Mouse (Mus musculus): Measurements from ENCODE around the gene Dclre1a. TPM values are rescaled to one million over a fixed set of nuclear protein-coding genes. Genes with fewer than 3 reads are reported as not detected.

Gene Dclre1a
- total and polyA plus RNA-seq, 3 experiments, result 8.3 to 14.8 (median 13.1) TPM

- Histone ChIP-seq H3K79me2 (replicated peaks; ENCODE audit: control insufficient read depth, extremely low read depth, insufficient read depth, poor library complexity, severe bottlenecking) (peaks cover 5% of the 10 kb centered on the region; the same call in 1 of the 2 replicates), H3K27ac (ENCODE audit: insufficient read depth, low read depth) (no peak overlapping the region), H3K27me3 (replicated peaks) (no peaks in the 10 kb centered on the region), H3K4me3 (replicated peaks in 1 of 3; ENCODE audit: low read depth in 2 of 3, low read length in 2 of 3, poor library complexity in 1 of 3) (no peak overlapping the region), H3K9me3 (replicated peaks; ENCODE audit: low read length) (no peaks in the 10 kb centered on the region), H3K36me3 (replicated peaks in 1 of 2; ENCODE audit: control insufficient read depth in 1 of 2, insufficient read depth in 1 of 2, low read length in 1 of 2) (peaks cover 12 to 69% of the 10 kb centered on the region in 2 experiments), H3K4me1 (ENCODE audit: control insufficient read depth in 1 of 2, insufficient read depth in 2 of 2) (peaks cover 0 to 22% of the 10 kb centered on the region in 2 experiments; a peak in 1 of 4 replicates), H3K9ac (ENCODE audit: insufficient read depth, low read depth) (no peak overlapping the region), H3K4me2 (ENCODE audit: insufficient read depth, low read depth, poor library complexity, severe bottlenecking) (no peak overlapping the region)
- dilution Hi-C loops (cut with MboI; ENCODE audit: extremely low pct_ligation_motif_present, extremely low pct_unique_long_range_greater_than_20kb, low sequenced_read_pairs), result no loop called here
- no peak for DNase-seq (ENCODE audit: extremely low read depth)
- no peak for TF ChIP-seq HCFC1 (IDR thresholded peaks at IDR 0.05; ENCODE audit: low read depth, low read length)
- no peak for TF ChIP-seq BHLHE40 (IDR thresholded peaks at IDR 0.05; ENCODE audit: low read depth, low read length)
- no peak for TF ChIP-seq MAX (IDR thresholded peaks at IDR 0.05; ENCODE audit: low read length)
- no peak for TF ChIP-seq TCF12 (IDR thresholded peaks at IDR 0.05; ENCODE audit: low read depth, low read length)
- no peak for TF ChIP-seq E2F4 (IDR thresholded peaks at IDR 0.05; ENCODE audit: insufficient replicate concordance, low read depth, low read length)
- TF ChIP-seq MEF2A (IDR thresholded peaks at IDR 0.05; ENCODE audit: borderline replicate concordance, low read depth, low read length), result no peak
- no peak for TF ChIP-seq NRF1 (IDR thresholded peaks at IDR 0.05; ENCODE audit: low read depth, low read length)
- no peak for TF ChIP-seq SMC3 (IDR thresholded peaks at IDR 0.05; ENCODE audit: low read depth, low read length)
- in situ Hi-C loops (cut with MboI; ENCODE audit: low pct_ligation_motif_present, low pct_unique_long_range_greater_than_20kb, low sequenced_read_pairs), result no loop called here
Observed at GRCm38 (mm10) chr19:56563469-56563868, 15.4 kb upstream of the Dclre1a start.

DNA sequence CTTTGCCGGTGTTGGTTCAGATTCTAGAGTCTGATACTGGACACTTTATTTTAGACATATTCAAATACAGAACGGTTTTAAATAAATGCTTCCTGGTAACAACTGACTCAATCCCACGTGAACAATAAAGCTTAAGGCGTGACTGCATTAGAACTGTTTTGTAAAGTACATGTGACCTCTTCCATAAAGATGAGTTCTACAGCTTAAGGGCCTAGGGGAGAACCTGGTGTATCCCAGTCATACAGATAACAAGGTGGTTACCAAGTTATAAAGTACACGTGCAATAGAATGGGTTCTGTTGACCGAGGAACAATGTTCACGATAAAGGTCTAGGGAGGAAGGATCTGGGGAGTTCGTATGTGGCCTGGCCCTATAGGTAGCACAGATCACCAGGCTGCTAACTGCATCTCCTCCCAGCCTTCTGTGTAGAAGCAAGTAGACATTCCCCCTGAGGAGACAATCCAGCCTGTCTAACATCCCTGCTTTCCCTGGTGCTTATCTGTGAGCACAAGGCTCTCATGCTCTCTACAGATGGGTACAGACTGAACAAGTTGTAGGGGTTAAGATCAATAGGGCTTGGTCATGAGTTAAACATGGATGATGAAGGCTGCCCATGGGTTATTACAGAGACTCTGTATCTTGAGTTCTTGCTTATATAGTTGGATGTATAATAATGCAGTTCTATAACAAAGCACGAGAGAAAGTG lies 14.6 kb upstream of the Dclre1a start:
- in situ Hi-C loops (cut with MboI; ENCODE audit: low pct_ligation_motif_present, low pct_unique_long_range_greater_than_20kb, low sequenced_read_pairs), result no loop called here
- Histone ChIP-seq H3K27me3 (replicated peaks) (no peaks in the 10 kb centered on the region), H3K4me2 (ENCODE audit: insufficient read depth, low read depth, poor library complexity, severe bottlenecking) (no peak overlapping the region), H3K79me2 (replicated peaks; ENCODE audit: control insufficient read depth, extremely low read depth, insufficient read depth, poor library complexity, severe bottlenecking) (no peaks in the 10 kb centered on the region; the same call in 1 of the 2 replicates), H3K4me1 (ENCODE audit: control insufficient read depth in 1 of 2, insufficient read depth in 2 of 2) (peaks cover 0 to 23% of the 10 kb centered on the region in 2 experiments; a peak in 1 of 4 replicates), H3K36me3 (replicated peaks in 1 of 2; ENCODE audit: control insufficient read depth in 1 of 2, insufficient read depth in 1 of 2, low read length in 1 of 2) (peaks cover 16 to 72% of the 10 kb centered on the region in 2 experiments), H3K9ac (ENCODE audit: insufficient read depth, low read depth) (no peak overlapping the region), H3K9me3 (replicated peaks; ENCODE audit: low read length) (no peaks in the 10 kb centered on the region), H3K4me3 (replicated peaks in 1 of 3; ENCODE audit: low read depth in 2 of 3, low read length in 2 of 3, poor library complexity in 1 of 3) (no peak overlapping the region), H3K27ac (ENCODE audit: insufficient read depth, low read depth) (no peak overlapping the region)
- no peak for DNase-seq (ENCODE audit: extremely low read depth)
- dilution Hi-C loops (cut with MboI; ENCODE audit: extremely low pct_ligation_motif_present, extremely low pct_unique_long_range_greater_than_20kb, low sequenced_read_pairs), result no loop called here
- TF ChIP-seq MAX (IDR thresholded peaks at IDR 0.05; ENCODE audit: low read length) (no peak), JUN (IDR thresholded peaks at IDR 0.05; ENCODE audit: insufficient read depth, low read depth, low read length) (no peak), HCFC1 (IDR thresholded peaks at IDR 0.05; ENCODE audit: low read depth, low read length) (no peak), RAD21 (IDR thresholded peaks at IDR 0.05; ENCODE audit: low read depth, low read length) (no peak), JUND (conservative IDR thresholded peaks at IDR 0.05; ENCODE audit: low read depth, low read length) (no peak), CHD2 (IDR thresholded peaks at IDR 0.05; ENCODE audit: low read length) (no peak), RCOR1 (conservative IDR thresholded peaks at IDR 0.05; ENCODE audit: low read depth, low read length) (no peak), MYC (IDR thresholded peaks at IDR 0.05; ENCODE audit: low read depth, low read length) (no peak), POLR2AphosphoS2 (IDR thresholded peaks at IDR 0.05; ENCODE audit: low read depth, low read length) (no peak), EP300 (IDR thresholded peaks at IDR 0.05; ENCODE audit: low read length) (no peak), NELFE (IDR thresholded peaks at IDR 0.05; ENCODE audit: low read depth, low read length) (no peak)

All from CH12.LX (cell line).